Mouse (Mus musculus): ENCODE results near the gene Cysltr2.

Cysltr2 gene

DNA sequence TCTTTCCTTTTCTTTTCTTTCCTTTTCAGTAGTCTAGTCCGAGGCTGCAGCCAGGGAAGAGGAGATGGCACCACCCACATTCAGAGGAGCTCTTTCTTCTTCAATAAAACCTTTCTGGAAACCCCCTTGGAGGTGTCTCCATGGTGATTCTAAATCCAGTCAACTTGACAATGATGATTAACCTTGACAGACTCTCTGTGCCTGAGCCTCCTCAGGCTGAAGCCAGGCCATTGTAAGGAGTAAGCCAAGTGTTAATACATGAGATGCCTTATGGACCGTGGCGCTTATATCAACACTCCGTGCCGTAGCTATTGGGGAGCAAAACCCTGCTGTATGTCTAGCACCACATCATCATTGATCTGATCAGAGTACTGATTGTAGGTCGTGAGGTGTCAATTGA lies 50.8 kb downstream of the Cysltr2 start:
- in situ Hi-C loops (cut with MboI, MseI) = loop anchor here in 1 of 2 experiments (10.0 to 25.0 kb wide), 2 partner anchors 193 to 311 kb away; no protein-coding TSS in a partner anchor

- in situ Hi-C loops (cut with MboI, MseI) = loop anchor here in 1 of 2 experiments (25.0 kb wide), 1 partner anchor 299 kb away; no protein-coding TSS in a partner anchor
Measured at GRCm38 (mm10) chr14:72986044-72986443, 62.9 kb downstream of the Cysltr2 start.

DNA sequence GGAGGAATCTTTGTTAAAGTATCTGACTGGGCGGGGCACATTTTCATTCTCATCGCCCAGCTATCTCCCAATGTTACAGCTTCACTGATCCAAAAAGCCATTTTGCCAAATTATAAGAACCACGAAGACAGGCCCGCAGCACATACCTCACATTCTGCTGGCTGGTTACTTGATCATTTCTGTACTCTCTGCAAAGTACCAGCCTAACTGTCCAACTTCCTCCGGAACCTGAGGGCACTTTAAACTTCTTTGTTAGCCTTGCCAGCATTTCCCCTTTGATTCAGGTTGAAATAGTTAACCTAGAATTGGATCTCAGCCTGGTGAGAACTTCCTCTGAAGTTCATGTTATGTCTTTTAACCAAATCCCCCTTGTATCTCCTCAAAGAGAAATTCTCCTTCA lies 63.8 kb downstream of the Cysltr2 start:
- in situ Hi-C loops (cut with MboI, MseI) = loop anchor here in 1 of 2 experiments (25.0 kb wide), 1 partner anchor 298 kb away; no protein-coding TSS in a partner anchor

DNA sequence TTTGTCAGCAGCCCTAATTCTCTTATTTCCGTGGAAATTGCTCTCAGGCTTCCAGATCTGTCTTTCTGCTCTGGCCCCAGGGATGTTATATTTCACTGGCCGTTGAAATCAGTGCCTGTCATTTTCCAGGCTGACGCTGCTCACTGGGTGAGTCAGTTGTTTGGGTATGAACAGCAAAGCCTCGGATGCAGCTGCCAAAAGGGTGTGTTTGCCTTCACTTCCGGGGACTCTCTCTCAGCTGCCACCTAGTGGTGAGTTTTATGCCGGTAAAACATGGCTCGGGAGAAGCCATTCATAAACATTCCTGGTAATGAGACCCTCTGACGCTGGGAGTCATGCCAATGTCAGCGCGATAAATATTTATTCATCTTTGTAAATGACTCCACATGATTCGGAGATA lies 65.5 kb downstream of the Cysltr2 start:
- in situ Hi-C loops (cut with MboI, MseI) = loop anchor here (5.0 to 25.0 kb wide), 4 partner anchors 56 to 296 kb away; no protein-coding TSS in a partner anchor

- in situ Hi-C loops (cut with MboI, MseI) = loop anchor here (5.0 to 25.0 kb wide), 4 partner anchors 56 to 296 kb away; no protein-coding TSS in a partner anchor
Measured at GRCm38 (mm10) chr14:72982981-72983436, 65.9 kb downstream of the Cysltr2 start.

GRCm38 (mm10) chr14:72980761-72981160 lies 68.2 kb downstream of the Cysltr2 start:
- in situ Hi-C loops (cut with MboI, MseI) = loop anchor here (5.0 to 25.0 kb wide), 4 partner anchors 53 to 293 kb away; no protein-coding TSS in a partner anchor

DNA sequence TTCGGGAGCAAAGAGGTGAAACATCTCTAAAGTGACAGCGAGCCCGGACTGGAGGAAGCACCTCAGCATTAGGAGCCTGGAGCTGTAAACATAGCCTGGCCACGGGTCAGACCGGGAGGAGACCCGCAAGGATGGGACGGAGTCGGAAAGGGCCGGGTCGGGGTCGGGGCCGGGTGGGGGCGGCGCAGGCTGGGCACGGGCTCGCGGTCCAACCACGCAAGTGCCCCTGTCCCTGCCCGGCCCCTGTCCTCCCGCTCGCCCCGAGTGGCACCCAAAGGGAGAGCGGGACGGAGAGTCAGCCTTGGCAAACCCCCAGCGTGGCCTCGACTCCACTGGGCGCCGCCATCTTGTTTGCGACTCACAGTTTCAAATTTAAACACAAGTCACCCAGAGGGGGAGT lies 68.8 kb downstream of the Cysltr2 start:
- in situ Hi-C loops (cut with MboI, MseI) = loop anchor here (5.0 to 25.0 kb wide), 4 partner anchors 53 to 293 kb away; no protein-coding TSS in a partner anchor

GRCm38 (mm10) chr14:72976111-72976510 lies 72.8 kb downstream of the Cysltr2 start:
- in situ Hi-C loops (cut with MboI, MseI) = loop anchor here in 1 of 2 experiments (5.0 to 25.0 kb wide), 3 partner anchors 94 to 289 kb away; no protein-coding TSS in a partner anchor
